Mouse (Mus musculus) olfactory bulb, adult 2 months (tissue): Measurements from ENCODE around the gene Adamtsl1.

Source experiments
- CTCF ChIP-seq: fragments of 200-500 bp; IDR thresholded peaks from 2 replicates; pipeline ENCODE4 v1.5.1; 2012; ENCODE audit warnings: low read depth, mild to moderate bottlenecking, low read length, moderate library complexity; ENCODE audit not compliant: insufficient read depth
- POLR2A ChIP-seq: fragments of 200-500 bp; IDR thresholded peaks from 2 replicates; pipeline ENCODE4 v1.6.1; 2012; ENCODE audit warnings: mild to moderate bottlenecking, low read depth, low read length, moderate library complexity; ENCODE audit not compliant: insufficient read depth

GRCm38 (mm10) chr4:86178116-86178515 lies 664.1 kb downstream of the Adamtsl1 start:
- TF ChIP-seq CTCF (no peak), POLR2A (no peak)
